Mouse (Mus musculus) intestine, embryonic 14.5 days (tissue): ENCODE measurements around the gene Mta2. TPM values are rescaled to one million over a fixed set of nuclear protein-coding genes. Genes with fewer than 3 reads are reported as not detected.

ENCODE experiments used
- ATAC-seq: fragments of 200-750 bp; cut with Nextera tagmentation; replicated peaks from 2 replicates; pipeline ENCODE4 v1.8.0; 2017; ENCODE audit warnings: low read depth, moderate number of reproducible peaks, moderate TSS enrichment, moderate library complexity; ENCODE audit not compliant: low FRiP score, low TSS enrichment
- DNase-seq: peaks from one replicate; pipeline ENCODE4 v3.0.0-alpha.2; 2018; ENCODE audit warnings: low spot score
- H3K27ac ChIP-seq: fragments of 300-500 bp; sonication (generic); 2 replicates; pipeline ENCODE4 v1.5.1; 2014; ENCODE audit warnings: low read depth, mild to moderate bottlenecking, control low read depth
- H3K27me3 ChIP-seq: fragments of 300-500 bp; sonication (generic); replicated peaks from 2 replicates; pipeline ENCODE4 v1.6.1; 2014; ENCODE audit warnings: low read length, control low read depth; ENCODE audit not compliant: control insufficient read depth, insufficient read depth
- H3K36me3 ChIP-seq: fragments of 300-500 bp; sonication (generic); 2 replicates; pipeline ENCODE4 v1.6.1; 2014; ENCODE audit warnings: low read length, control low read depth; ENCODE audit not compliant: control insufficient read depth, insufficient read depth
- H3K4me1 ChIP-seq: fragments of 300-500 bp; sonication (generic); replicated peaks from 2 replicates; pipeline ENCODE4 v1.6.1; 2014; ENCODE audit warnings: low read length, control low read depth, mixed read lengths; ENCODE audit not compliant: control insufficient read depth, insufficient read depth
- H3K4me2 ChIP-seq: fragments of 300-500 bp; sonication (generic); 2 replicates; pipeline ENCODE4 v1.6.1; 2014; ENCODE audit warnings: low read length
- H3K4me3 ChIP-seq: fragments of 300-500 bp; sonication (generic); 2 replicates; pipeline ENCODE4 v1.5.1; 2014; ENCODE audit warnings: low read depth, low read length, control low read depth, mixed read lengths
- H3K9ac ChIP-seq: fragments of 300-500 bp; sonication (generic); 2 replicates; pipeline ENCODE4 v1.6.1; 2014; ENCODE audit warnings: mild to moderate bottlenecking, low read length
- H3K9me3 ChIP-seq: fragments of 300-500 bp; sonication (generic); 2 replicates; pipeline ENCODE4 v1.6.1; 2016; ENCODE audit warnings: low read length, control low read depth; ENCODE audit not compliant: control insufficient read depth
- WGBS: fragments of 180-500 bp; shearing (Covaris S2); extraction: QIAGEN DNeasy Blood & Tissue Kit; methylation state at CpG from one replicate; pipeline ENCODE4 v1.1.7; 2014; 5-methylcytosine and 5-hydroxymethylcytosine counted together
- polyA plus RNA-seq: library from polyadenylated mRNA; unstranded; fragments of >200 nt; fragmentation: Nextera tagmentation; extraction: Ambion mirVana; gene quantifications from 2 replicates; pipeline ENCODE4 v1.2.1, GENCODE M21; 2014

Gene Mta2
- polyA plus RNA-seq, 1 experiment from 2014 or later: 40.3 TPM

GRCm38 (mm10) chr19:8899079-8899478 lies 42.6 kb upstream of the Mta2 start:
- 39% methylated on average over 3 of the region's 3 CpGs for whole genome bisulfite sequencing
- H3K27ac ChIP-seq: 0 out of 2 replicates have a peak overlapping the region, but pooled peaks have one; percentile 0
- no peaks in the 10 kb centered on the region for H3K27me3 ChIP-seq
- peak overlapping the region; percentile 85 for H3K4me2 ChIP-seq
- peak overlapping the region; percentile 97 for H3K9ac ChIP-seq
- H3K4me1 ChIP-seq: peaks cover 21% of the 10 kb centered on the region
- ATAC-seq: no peak
- peak overlapping the region; percentile 96 for H3K4me3 ChIP-seq
- H3K36me3 ChIP-seq: peaks cover 47% of the 10 kb centered on the region
- DNase-seq: no peak
- H3K9me3 ChIP-seq: no peaks in the 10 kb centered on the region

GRCm38 (mm10) chr19:8903412-8903811 lies 38.3 kb upstream of the Mta2 start:
- 95% methylated on average over 5 of the region's 5 CpGs for WGBS
- Histone ChIP-seq H3K4me1 (peaks cover 12% of the 10 kb centered on the region), H3K36me3 (peaks cover 63% of the 10 kb centered on the region), H3K27ac (no peak overlapping the region), H3K4me3 (no peak overlapping the region), H3K4me2 (no peak overlapping the region), H3K27me3 (no peaks in the 10 kb centered on the region), H3K9ac (no peak overlapping the region), H3K9me3 (no peaks in the 10 kb centered on the region)
- no peak for DNase-seq
- ATAC-seq: no peak

- Histone ChIP-seq H3K27me3 (no peaks in the 10 kb centered on the region), H3K4me3 (no peak overlapping the region), H3K9ac (no peak overlapping the region), H3K4me2 (no peak overlapping the region), H3K27ac (no peak overlapping the region), H3K36me3 (peaks cover 97% of the 10 kb centered on the region), H3K4me1 (no peaks in the 10 kb centered on the region), H3K9me3 (no peaks in the 10 kb centered on the region)
- ATAC-seq (no peak), DNase-seq (no peak)
- 90% methylated on average over 6 of the region's 6 CpGs for WGBS
These were observed 33.1 kb upstream of the Mta2 start for GRCm38 (mm10) chr19:8908531-8908930.

DNA sequence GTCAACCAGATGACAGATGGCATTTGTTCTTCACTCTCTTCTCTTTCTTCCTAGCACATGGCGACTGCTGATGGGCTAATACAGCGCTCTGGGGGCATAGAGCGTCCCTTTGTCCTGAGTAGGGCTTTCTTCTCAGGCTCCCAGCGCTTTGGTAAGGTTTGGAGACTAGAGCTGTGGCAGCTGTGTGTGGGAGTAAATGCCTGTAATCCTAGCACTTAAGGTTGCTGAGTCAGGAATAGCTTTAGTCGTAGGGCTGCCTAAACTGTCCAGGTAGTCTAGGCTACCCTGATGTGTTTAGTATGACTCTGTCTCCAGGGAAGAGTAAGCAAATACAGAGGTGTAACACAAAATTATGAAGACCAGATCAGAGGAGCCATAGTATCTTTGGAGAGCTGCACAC lies 29.9 kb upstream of the Mta2 start:
- peaks cover 100% of the 10 kb centered on the region for H3K36me3 ChIP-seq
- DNase-seq (no peak), ATAC-seq (no peak)
- no peaks in the 10 kb centered on the region for H3K27me3 ChIP-seq
- H3K9ac ChIP-seq: no peak overlapping the region
- H3K27ac ChIP-seq: no peak overlapping the region
- H3K4me2 ChIP-seq: no peak overlapping the region
- H3K4me3 ChIP-seq: no peak overlapping the region
- no peaks in the 10 kb centered on the region for H3K9me3 ChIP-seq
- no peaks in the 10 kb centered on the region for H3K4me1 ChIP-seq
- WGBS: 93% methylated on average over 5 of the region's 5 CpGs

DNA sequence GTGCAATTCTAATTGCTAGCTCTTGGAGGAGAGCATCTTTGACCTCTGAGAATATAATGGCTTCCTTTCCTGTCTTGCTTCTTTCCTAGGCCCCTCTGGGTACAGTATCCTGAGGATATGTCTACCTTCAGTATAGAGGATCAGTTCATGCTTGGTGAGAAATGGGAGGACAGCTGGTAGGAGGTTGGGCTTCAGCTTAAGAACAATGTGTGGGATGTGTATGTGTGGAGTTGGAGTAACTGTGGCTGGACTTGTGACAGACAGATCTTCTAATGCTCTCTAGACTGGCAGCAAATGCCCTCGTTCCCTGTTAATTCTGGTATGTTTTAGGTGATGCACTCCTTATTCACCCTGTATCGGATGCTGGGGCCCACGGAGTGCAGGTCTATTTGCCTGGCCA lies 27.5 kb upstream of the Mta2 start:
- no peak overlapping the region for H3K4me3 ChIP-seq
- no peaks in the 10 kb centered on the region for H3K27me3 ChIP-seq
- ATAC-seq (no peak), DNase-seq (no peak)
- peaks cover 81% of the 10 kb centered on the region for H3K36me3 ChIP-seq
- H3K9me3 ChIP-seq: no peaks in the 10 kb centered on the region
- no peak overlapping the region for H3K9ac ChIP-seq
- H3K27ac ChIP-seq: no peak overlapping the region
- no peak overlapping the region for H3K4me2 ChIP-seq
- 95% methylated on average over 3 of the region's 3 CpGs for WGBS
- no peaks in the 10 kb centered on the region for H3K4me1 ChIP-seq

- Histone ChIP-seq H3K4me2 (no peak overlapping the region), H3K36me3 (peaks cover 44% of the 10 kb centered on the region), H3K9me3 (no peaks in the 10 kb centered on the region), H3K9ac (no peak overlapping the region), H3K27me3 (no peaks in the 10 kb centered on the region), H3K27ac (no peak overlapping the region), H3K4me3 (no peak overlapping the region), H3K4me1 (peaks cover 11% of the 10 kb centered on the region)
- WGBS: 90% methylated on average over 3 of the region's 3 CpGs
- DNase-seq: no peak
- ATAC-seq: no peak
These were observed 22.7 kb upstream of the Mta2 start for GRCm38 (mm10) chr19:8919000-8919399.

- H3K27ac ChIP-seq: peak overlapping the region; percentile 86
- no peak for ATAC-seq
- H3K27me3 ChIP-seq: no peaks in the 10 kb centered on the region
- peaks cover 38% of the 10 kb centered on the region for H3K36me3 ChIP-seq
- no peak for DNase-seq
- WGBS: 70% methylated on average over 6 of the region's 6 CpGs
- peak overlapping the region; percentile 78 for H3K9ac ChIP-seq
- H3K4me3 ChIP-seq: peak overlapping the region; percentile 87
- peak overlapping the region; percentile 65 for H3K4me2 ChIP-seq
- no peaks in the 10 kb centered on the region for H3K9me3 ChIP-seq
- H3K4me1 ChIP-seq: peaks cover 11% of the 10 kb centered on the region
These were observed 22.0 kb upstream of the Mta2 start for GRCm38 (mm10) chr19:8919684-8920072.

DNA sequence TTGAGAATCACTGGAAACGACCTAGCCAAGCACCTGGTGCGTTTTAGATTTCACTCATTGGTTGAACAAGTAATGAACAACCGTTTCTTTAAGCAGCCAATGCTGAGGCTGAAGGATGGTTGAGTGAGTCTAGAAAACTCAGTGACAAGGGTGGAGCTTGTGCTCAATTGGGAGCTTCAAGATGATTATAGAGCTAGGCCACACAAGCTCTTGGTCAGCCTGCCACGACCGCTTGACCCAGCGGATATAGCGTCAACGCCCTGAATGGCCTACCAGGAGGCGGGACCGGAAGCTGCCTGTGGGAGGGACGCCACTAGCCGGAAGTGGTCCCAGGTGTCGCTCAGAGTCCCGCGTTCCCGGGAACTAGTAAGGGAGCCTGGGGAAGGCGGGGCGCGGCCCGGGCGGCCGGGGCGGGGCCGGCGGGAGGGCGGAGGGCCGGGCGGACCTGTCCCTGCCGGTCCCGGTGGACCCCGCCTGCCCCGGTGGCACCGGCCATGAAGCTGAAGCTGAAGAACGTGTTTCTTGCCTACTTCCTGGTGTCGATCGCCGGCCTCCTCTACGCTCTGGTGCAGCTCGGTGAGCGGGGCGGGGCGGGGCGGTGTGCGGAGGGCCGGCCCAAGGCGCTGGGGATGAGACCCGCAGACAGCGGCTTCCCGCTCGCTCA lies 21.5 kb upstream of the Mta2 start, which contains the start of gene B3gat3:
Gene B3gat3 (plus strand): TSS at position 302 of the 664 bp plus-strand sequence.
- WGBS: 2% methylated on average over 40 of the region's 50 CpGs
- ATAC-seq (peak; percentile 98), DNase-seq (peak; percentile 95)
- H3K4me1 ChIP-seq: peaks cover 11% of the 10 kb centered on the region
- H3K9ac ChIP-seq: peak within 1 kb of the TSS; percentile 78
- H3K4me3 ChIP-seq: peak within 1 kb of the TSS; percentile 87
- H3K27me3 ChIP-seq: no peaks in the 10 kb centered on the region
- no peaks in the 10 kb centered on the region for H3K9me3 ChIP-seq
- peak within 1 kb of the TSS; percentile 86 for H3K27ac ChIP-seq
- H3K4me2 ChIP-seq: peak within 1 kb of the TSS; percentile 65
- peaks cover 33% of the 10 kb centered on the region for H3K36me3 ChIP-seq

DNA sequence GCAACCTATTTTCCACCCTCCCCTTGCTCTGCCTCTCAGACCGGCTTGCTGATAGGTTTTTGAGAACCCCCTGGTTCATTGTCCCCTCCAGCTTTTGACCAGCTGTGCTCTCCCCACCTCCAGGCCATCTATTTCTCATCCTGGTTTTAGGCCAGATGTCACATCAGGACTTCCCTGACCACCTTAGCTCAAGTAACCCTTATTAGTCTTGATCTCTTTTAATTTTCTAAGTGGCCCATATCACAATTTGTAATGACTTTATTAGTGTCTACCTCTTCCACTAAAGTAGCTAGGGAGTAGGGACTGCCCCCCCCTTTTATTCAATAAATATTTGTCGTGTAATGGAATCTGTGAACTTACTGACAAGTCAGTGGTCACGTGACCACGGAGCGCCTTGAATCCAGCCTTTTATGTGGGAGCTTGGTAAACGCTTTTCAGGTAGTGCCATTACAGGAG lies 20.8 kb upstream of the Mta2 start:
- Histone ChIP-seq H3K4me2 (peak overlapping the region; percentile 65), H3K9me3 (no peaks in the 10 kb centered on the region), H3K27me3 (no peaks in the 10 kb centered on the region), H3K9ac (peak overlapping the region; percentile 78), H3K4me3 (peak overlapping the region; percentile 87), H3K4me1 (peaks cover 11% of the 10 kb centered on the region), H3K36me3 (peaks cover 33% of the 10 kb centered on the region), H3K27ac (peak overlapping the region; percentile 86)
- 1% methylated on average over 6 of the region's 6 CpGs for WGBS
- ATAC-seq (no peak; the same call in 1 of the 2 replicates), DNase-seq (no peak)
